Mouse (Mus musculus) mesoderm, embryonic 11.5 days (tissue): ENCODE data around the gene Bcor.

Experiments used
- DNase-seq: peaks from one replicate; pipeline ENCODE4 v3.0.0-alpha.2; 2012; ENCODE audit warnings: low read depth, low spot score

Bcor gene

GRCm38 (mm10) chrX:12005181-12006030, 154.7 kb downstream of the Bcor start:
- peak; percentile 74 for DNase-seq

GRCm38 (mm10) chrX:12004416-12004815, 155.7 kb downstream of the Bcor start:
- DNase-seq: no peak

GRCm38 (mm10) chrX:12003947-12004346, 156.2 kb downstream of the Bcor start:
- no peak for DNase-seq

GRCm38 (mm10) chrX:12003539-12003938, 156.6 kb downstream of the Bcor start:
- no peak for DNase-seq

- no peak for DNase-seq
These were observed 157.0 kb downstream of the Bcor start for GRCm38 (mm10) chrX:12003106-12003505.

- no peak for DNase-seq
These were observed 157.6 kb downstream of the Bcor start for GRCm38 (mm10) chrX:12002596-12002995.

GRCm38 (mm10) chrX:12001969-12002368, 158.2 kb downstream of the Bcor start:
- no peak for DNase-seq

- no peak for DNase-seq
These were observed 158.8 kb downstream of the Bcor start for GRCm38 (mm10) chrX:12001336-12001735.

GRCm38 (mm10) chrX:12000620-12001019, 159.5 kb downstream of the Bcor start:
- no peak for DNase-seq

- DNase-seq: peak; percentile 55
These were observed 160.2 kb downstream of the Bcor start for GRCm38 (mm10) chrX:11999951-12000350.

GRCm38 (mm10) chrX:11998934-11999336, 161.2 kb downstream of the Bcor start:
- DNase-seq: peak; percentile 80

- DNase-seq: no peak
These were observed 163.3 kb downstream of the Bcor start for GRCm38 (mm10) chrX:11996891-11997290.

GRCm38 (mm10) chrX:11996489-11996888, 163.7 kb downstream of the Bcor start:
- no peak for DNase-seq

GRCm38 (mm10) chrX:11993641-11994419, 166.3 kb downstream of the Bcor start:
- no peak for DNase-seq

- DNase-seq: no peak
These were observed 170.7 kb downstream of the Bcor start for GRCm38 (mm10) chrX:11989471-11989870.

GRCm38 (mm10) chrX:11988191-11988896, 171.8 kb downstream of the Bcor start:
- no peak for DNase-seq

- no peak for DNase-seq
These were observed 172.6 kb downstream of the Bcor start for GRCm38 (mm10) chrX:11987602-11988001.
